Mouse (Mus musculus) left cerebral cortex, adult 18-20 months (tissue): Measurements from ENCODE around the gene Tollip. TPM values are rescaled to one million over a fixed set of nuclear protein-coding genes. Genes with fewer than 3 reads are reported as not detected.
"Not testable (repeated sequence)": the region's sequence is repeated elsewhere in the genome, so short reads cannot be mapped to it uniquely, and the experiment has no call there.

Experiments used
- DNase-seq, 2 experiments: peaks; one replicate each; pipeline ENCODE4 v3.0.0; 2021 to 2022; ENCODE audit warnings: low spot score in 2 of 2, mixed read lengths in 1 of 2
- total RNA-seq, 2 experiments: library from RNA; stranded (reverse); gene quantifications; 2 replicates each; pipeline ENCODE4 v1.2.3; 2021

Tollip gene
- total RNA-seq, 2 experiments from 2014 or later, result 114 to 115 TPM

- DNase-seq, result no peak
Observed at GRCm38 (mm10) chr7:141934951-141935350, 16.6 kb upstream of the Tollip start.

DNA sequence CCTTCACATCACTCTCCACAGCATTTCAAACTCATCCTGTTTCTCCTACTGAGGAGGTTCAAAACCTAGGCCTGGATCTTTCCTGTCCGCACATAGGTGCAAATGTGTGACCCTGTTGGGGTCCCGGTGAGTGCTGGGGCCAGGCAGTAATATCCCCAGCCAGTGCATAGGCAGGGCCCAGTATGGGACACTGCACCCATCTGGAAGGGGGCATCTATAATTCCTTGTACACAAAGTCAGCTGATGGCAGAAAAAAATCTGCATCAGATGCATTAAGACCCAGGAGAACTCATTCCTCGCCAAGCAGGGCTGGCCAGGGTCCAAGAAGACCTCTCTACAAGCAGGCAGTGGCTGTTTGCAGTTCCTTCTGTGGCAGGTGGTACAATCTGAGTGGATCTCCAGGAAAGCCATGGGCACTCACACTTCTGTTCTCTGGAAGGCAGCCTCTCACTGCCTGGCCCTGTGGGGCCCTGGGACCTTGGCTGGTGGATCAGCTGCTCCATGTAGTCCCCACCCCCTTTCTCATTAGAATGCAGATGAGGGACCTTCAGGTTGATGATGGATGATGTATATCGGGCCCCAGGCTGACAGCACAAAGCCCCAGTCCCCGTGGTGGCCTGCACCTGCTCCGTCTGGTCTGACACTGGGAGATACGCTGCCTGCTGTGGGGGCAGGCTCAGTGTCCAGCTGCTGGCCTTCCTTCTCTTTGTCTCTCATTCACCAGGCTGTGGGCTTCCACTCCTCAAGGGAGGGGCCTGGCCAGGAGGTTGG lies 16.0 kb upstream of the Tollip start:
- no peak for DNase-seq

DNA sequence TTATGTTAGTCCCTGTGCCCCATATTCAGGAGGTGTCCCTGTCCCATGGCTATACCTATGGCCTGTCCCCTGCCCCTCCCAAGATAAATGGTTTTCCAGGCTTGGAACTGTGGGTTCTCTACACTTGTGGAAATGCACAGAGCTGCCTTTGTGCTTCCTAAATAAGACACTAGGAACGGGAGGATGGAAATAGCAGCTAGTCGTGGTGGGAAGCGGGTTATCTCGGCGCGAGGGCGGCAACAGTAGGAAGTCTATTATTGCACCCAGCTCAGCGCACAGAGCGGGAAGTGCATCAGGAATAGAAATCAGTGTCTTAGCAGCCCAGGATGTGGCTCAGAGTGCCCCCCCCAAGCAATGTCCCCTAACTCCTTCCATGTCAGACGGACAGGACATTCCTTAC lies 10.3 kb upstream of the Tollip start:
- peak; percentile 67 to 82 for DNase-seq

DNA sequence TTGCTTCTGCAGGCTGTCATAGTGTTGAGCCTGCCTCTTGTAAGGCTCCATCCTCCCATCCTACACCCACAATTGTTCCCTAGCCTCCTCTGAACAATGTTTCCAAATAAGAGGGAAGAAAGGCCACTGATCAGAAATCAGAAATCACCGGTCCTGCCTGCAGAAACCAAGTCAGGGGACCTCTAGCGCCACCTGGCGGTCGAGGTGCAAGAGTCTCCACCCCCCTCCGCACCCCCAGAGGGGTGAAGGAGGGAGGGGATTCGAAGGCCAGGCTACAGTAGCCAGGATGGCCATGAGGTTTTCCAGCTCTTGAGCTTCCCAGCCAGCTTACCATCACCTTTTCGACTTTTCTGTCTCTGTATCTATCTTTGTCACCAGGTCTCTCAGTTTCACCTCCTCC lies 6.6 kb upstream of the Tollip start:
- peak; percentile 69 to 86 for DNase-seq

DNA sequence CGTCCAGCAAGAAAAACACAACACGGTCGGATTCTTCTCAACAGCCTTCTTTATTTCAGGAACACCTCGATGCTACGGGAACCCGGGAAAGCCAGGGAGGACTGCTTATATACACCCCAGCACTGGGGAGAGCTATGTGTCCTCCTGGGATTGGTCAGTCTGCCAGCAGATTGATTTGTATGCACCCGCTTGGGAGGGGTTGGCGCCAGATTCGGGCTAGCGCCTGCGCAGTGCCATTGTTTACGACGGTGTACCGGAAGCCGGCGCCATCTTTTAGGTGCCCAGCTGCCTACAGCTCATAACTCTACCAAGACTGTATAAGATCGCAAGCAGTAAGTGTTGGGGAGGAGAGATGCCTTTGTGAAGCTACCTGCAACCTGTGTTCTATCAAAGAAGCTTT lies 5.8 kb upstream of the Tollip start:
- DNase-seq, result not testable (repeated sequence)

- DNase-seq, result no peak
Observed at GRCm38 (mm10) chr7:141911305-141911704, 7.0 kb downstream of the Tollip start.

GRCm38 (mm10) chr7:141908591-141908990 lies 9.7 kb downstream of the Tollip start:
- no peak for DNase-seq

DNA sequence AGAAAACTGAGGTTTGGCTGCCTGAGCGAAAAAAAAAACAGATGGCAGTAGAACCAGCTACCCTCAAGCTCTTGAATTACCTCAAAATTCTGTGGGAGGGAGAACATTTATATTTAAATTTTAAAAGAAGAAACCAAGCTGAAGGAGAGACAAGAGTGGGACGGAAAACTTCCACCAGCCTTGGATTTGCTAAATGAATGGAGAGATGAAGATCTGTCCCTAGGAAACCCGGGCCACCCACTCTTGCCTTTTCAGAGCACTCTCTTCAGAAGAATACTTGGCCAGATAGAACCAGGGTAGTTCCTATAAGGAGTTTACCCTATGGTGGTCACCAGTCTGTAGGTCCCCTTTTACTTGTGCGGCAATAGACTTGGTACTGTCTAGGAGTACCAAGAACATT lies 15.5 kb downstream of the Tollip start:
- peak; percentile 47 to 56 for DNase-seq

DNA sequence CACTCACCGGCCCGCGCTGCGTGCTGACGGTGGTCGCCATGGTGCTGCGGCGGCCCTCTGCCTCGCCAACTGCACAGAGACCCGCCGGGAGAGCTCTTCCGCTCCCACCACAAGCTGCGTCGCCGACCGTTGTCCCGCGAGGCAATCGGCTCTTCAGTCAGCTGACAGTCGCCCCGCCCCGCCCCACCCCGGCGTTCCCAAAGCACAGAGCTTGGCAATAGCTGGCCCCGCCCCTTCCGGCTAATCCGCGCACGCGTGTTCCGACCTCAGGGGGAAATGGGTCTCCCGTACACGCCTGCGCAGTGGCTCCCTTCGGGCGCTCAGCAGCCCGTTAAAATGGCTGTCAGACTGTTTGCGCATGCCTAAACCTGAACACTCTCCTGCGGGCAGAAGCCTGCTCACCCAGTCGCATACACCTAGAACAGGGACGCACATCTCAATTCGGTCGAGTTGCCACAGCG lies 16.0 kb downstream of the Tollip start:
- peak; percentile 99 to 100 for DNase-seq

DNA sequence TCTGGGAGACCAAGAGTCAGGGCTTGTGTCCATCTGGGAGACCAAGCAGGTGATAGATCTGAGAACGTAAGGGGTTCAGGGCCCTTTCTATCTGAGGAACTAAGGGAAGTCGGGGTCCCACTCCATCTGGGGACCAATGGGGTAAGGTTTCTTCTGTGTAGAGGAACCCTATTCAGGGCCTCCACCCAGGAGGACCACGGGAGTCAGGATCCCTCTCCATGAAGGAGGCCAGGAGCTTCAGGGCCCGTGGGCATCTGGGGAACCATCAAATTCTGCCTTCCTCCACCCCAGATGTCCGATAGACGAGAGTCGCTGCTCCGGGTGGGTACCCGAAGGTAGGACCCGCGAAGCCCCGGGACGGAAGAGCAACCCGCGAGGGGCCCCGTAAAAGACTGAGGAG lies 16.5 kb downstream of the Tollip start:
- DNase-seq, result no peak

DNA sequence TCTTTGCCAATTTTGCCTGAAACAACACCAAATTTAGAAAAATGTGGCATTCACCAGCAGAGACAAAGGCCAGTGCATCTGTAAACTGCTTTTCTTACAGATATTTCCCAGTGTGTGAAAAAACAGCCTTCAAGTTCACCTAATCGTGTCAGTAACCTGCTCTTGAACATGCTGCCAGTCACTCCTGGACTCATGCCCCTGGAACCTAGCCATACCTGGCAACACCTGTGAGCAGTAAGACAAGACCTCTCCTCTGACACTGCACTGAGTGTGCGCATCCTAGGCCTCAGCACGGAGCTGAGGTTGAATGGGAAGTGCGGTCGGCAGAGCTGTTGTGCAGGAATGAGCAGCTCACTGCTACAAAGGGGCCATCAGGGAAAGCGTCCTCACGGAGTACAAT lies 26.2 kb downstream of the Tollip start:
- DNase-seq, result no peak

DNA sequence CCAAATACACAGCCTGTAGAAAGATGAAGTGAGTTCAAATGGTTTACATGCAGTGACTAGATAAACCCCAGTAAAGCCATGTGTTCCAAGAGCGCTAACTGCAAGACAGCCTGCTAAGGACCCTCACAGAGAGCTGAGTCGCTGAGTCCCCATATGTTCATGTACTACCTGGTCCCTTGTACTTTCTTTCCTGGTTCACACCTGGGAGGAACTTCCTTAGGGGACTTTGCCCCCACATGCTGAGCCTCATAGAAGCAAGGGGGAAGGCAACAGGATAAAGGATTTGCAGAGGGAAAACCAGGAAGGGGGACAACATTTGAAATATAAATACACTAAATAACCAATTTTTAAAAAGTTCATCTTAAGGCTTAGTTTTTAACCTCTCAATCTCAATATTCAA lies 39.5 kb downstream of the Tollip start:
- DNase-seq, result no peak

DNA sequence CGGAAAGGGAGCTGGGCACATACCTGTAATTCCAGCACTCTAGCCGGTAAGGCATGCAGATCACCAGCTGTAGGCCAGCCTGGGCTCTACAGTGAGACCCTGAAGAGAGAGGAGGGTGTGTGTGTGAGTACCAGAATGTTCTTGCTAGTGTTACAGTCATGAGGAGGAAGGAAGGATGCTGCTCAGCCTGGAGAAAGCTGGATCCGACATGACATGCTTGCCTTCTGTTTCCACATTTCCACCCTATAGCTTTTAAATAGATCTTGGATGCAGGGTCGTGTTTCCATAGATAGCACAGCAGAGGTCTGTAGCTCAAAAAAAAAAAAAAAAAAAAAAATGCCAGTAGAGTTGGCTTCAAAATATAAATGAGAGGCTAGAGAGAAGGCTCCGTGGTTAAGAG lies 43.4 kb downstream of the Tollip start:
- DNase-seq, result no peak

DNA sequence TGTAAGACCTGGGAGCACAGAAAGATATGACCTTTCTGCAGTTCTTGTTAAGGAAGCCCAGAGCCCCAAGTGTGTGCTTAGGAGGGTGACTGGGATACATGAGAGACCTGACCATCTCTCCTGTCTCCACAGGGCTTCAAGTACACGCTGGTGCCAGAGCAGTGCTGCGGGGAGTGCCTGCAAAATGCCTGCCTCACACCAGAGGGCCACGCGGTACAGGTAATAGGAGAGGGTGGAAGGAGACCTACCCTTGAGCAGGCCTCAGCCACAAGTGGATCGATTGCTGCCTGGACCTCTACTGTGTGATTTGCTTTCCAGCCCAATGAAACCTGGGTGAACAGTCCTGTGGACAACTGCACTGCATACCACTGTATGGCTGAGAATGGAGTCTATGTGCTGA lies 47.8 kb downstream of the Tollip start:
- no peak for DNase-seq

GRCm38 (mm10) chr7:141869644-141870043 lies 48.7 kb downstream of the Tollip start:
- no peak for DNase-seq

DNA sequence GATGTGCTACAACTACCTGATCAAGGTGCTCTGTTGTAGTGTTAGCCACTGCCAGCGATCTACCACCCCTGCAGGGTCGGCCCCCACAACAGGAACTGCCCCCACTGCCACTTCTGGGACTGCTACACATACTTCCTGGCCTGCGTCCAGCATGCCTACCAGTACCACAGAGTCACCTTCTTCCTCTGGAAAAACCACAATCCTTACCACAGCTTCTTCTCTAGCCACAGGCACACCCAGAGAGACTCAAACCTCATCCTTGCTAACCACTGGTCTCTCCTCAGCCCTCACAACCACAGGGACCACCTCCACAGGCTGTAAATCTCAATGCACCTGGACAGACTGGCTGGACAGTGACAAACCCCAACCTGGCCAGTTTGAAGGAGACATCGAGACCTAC lies 57.3 kb downstream of the Tollip start:
- DNase-seq, result no peak

DNA sequence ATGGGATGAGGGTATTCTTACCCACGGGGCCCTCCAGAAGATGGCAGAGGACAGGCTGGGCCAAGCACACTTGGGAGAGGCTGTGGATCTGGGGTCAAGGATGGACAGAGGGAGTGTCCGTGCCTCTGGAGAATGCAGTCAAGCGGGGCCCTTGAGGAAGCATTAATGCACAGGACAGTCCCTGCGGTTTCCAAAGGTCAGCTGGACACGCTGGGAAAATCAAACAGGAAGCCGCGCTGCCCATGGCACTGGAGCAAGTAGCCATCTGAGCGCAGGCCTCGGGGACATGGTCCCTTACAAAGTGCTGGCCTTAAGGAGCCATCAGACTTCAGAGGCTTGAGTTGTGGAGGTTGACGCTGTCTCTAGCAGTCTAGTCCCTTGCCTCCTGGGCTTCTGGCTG lies 78.0 kb downstream of the Tollip start:
- no peak for DNase-seq

DNA sequence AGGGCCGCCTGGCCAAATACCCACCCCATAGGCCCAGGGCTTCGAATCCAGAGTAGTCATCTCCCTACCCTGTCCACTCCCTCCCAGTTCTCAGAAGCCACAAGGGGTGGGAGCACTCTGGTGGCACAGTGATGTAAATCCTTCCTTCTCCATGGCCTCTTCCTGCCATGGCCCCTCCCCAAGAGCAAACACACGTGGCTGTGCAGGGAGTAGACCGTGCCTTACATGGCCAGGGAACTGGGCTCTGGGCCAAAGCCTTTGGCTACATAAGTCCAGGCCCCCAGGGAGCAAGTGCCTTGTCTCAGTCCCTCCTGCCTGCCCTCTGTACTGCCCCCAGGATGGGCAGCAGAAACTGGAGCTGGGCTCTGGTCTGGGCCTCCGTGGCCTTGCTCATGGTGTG lies 79.5 kb downstream of the Tollip start, which contains the start of gene Muc5b:
TSS of gene Muc5b (plus strand) at position 292 of the 400 bp plus-strand sequence.
- DNase-seq, result no peak

DNA sequence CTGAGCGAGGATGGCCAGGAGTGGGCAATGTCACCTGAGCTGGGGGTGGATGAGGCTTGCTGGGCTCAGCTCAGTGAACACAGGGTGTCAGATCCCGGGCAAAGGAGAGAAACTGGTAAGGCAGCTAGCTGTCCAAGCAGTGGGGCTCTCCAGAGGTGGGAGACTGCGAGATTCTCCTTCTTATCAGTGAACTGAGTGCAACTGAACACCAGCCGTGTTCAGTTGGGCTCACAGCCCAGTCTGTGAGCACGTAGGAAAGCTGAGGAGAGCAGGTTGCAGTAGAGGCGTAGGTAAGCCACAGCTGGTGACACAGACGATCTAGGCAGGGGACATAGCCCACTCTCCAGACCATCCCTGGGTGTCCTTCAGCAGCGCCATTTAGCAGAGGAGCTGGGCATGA lies 81.9 kb downstream of the Tollip start:
- no peak for DNase-seq

DNA sequence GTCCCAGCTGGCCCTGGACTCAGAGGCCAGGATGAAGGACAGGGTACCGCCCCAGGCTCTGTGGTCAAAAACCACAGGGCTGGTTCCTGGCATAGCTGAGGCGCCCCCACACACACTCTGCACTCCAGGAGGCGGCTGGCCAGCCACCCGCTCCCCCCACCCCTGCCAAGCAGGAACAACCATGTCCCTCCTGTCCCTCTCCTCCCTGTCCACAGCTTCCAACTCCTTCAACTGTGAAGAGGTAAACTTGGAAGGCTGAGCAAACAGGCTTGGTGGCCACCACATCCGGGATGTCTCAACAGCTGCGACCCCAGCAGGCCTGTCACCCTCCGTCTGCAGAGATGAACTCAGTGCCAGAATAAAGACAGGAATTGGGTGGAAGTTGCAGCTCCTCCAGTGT lies 82.4 kb downstream of the Tollip start:
- no peak for DNase-seq
